Mouse (Mus musculus) olfactory bulb, adult 2 months (tissue): ENCODE results near the gene Gpr65.

Source experiments
- CTCF ChIP-seq: fragments of 200-500 bp; IDR thresholded peaks from 2 replicates; pipeline ENCODE4 v1.5.1; 2012; ENCODE audit warnings: low read depth, mild to moderate bottlenecking, low read length, moderate library complexity; ENCODE audit not compliant: insufficient read depth
- POLR2A ChIP-seq: fragments of 200-500 bp; IDR thresholded peaks from 2 replicates; pipeline ENCODE4 v1.6.1; 2012; ENCODE audit warnings: mild to moderate bottlenecking, low read depth, low read length, moderate library complexity; ENCODE audit not compliant: insufficient read depth

DNA sequence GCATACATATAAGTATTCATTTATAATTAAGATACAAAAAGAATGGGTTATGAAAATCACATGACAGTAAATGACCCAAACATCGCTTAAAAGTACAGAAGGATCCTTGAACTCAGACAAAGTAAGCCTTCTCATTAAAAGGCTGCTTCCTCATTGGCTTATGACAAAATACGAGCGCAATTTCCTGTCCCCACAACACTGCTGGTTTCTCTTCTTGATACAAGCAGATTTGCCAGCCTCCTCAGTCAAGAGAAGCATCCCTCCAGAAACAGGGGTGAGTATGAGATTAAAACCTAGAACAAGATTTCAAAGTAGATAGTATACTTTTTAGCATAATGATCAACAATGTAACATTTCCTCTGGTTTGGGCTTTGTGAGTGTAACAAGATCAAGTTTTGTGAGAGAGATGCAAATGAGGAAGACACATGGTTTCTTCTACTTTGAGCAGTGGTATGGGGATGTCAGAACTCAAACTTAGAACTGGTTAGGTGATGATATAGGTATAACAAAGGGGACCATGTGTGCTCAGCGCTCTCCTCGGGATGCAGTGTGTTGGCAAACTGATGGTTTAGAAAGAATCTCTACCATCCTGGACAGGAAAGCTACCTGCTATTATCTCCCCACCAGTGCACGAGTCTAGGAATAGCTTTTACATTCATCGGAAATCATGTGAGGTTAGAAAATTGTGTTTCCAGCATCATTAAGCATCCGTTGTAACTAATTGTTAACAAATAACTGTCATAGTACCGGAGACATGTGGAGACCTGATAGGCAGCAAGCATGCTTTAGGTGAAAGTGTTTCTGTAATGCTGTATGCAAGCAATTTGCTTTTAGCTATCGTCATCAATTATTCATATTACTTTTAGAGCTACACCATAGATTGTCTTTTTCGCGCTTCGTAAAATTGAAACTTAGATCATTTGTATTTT lies at the start of gene Gpr65:
- TF ChIP-seq CTCF: no peak
- no peak for TF ChIP-seq POLR2A
